Mouse (Mus musculus) T-helper 17 cell (primary cell): ENCODE data around the gene Pmpcb.

Experiments
- in situ Hi-C, 2 experiments: fragments of 300-600 bp; cut with MboI, MseI; formaldehyde crosslinking; loops; 1 replicate in 1 of 2; 2 replicates in 1 of 2; pipeline ENCODE4 v1.15.1; 2025; ENCODE audit warnings: high pct_unique_total_duplicates in 2 of 2

The Pmpcb gene

GRCm38 (mm10) chr5:21732177-21732911 is 4.6 kb upstream of the Pmpcb start:
- in situ Hi-C loops = no loop called here

- in situ Hi-C loops = no loop called here
Observed at GRCm38 (mm10) chr5:21732930-21733329, 4.0 kb upstream of the Pmpcb start.

- in situ Hi-C loops = loop anchor here in 1 of 2 experiments (5.0 kb wide), 1 partner anchor 78 kb away; no protein-coding TSS in a partner anchor
Observed at GRCm38 (mm10) chr5:21735100-21735499, 1.8 kb upstream of the Pmpcb start.

- in situ Hi-C loops = loop anchor here in 1 of 2 experiments (5.0 kb wide), 1 partner anchor 78 kb away; no protein-coding TSS in a partner anchor
Observed at GRCm38 (mm10) chr5:21735584-21735983, 1.4 kb upstream of the Pmpcb start.

- in situ Hi-C loops = loop anchor here in 1 of 2 experiments (5.0 kb wide), 1 partner anchor 79 kb away; no protein-coding TSS in a partner anchor
Observed at GRCm38 (mm10) chr5:21736046-21736445, 895 bp upstream of the Pmpcb start.

GRCm38 (mm10) chr5:21737620-21738019 is 679 bp downstream of the Pmpcb start:
- in situ Hi-C loops = loop anchor here in 1 of 2 experiments (5.0 kb wide), 1 partner anchor 80 kb away; no protein-coding TSS in a partner anchor

GRCm38 (mm10) chr5:21739120-21739519 is 2.2 kb downstream of the Pmpcb start:
- in situ Hi-C loops = loop anchor here in 1 of 2 experiments (5.0 kb wide), 1 partner anchor 82 kb away; no protein-coding TSS in a partner anchor

GRCm38 (mm10) chr5:21739881-21740280 is 2.9 kb downstream of the Pmpcb start:
- in situ Hi-C loops = loop anchor here in 1 of 2 experiments (5.0 kb wide), 1 partner anchor 83 kb away; no protein-coding TSS in a partner anchor

GRCm38 (mm10) chr5:21743606-21744005 is 6.7 kb downstream of the Pmpcb start:
- in situ Hi-C loops = no loop called here

- in situ Hi-C loops = loop anchor here in 1 of 2 experiments (5.0 kb wide), 1 partner anchor 38 kb away; no protein-coding TSS in a partner anchor
Observed at GRCm38 (mm10) chr5:21744651-21745050, 7.7 kb downstream of the Pmpcb start.

- in situ Hi-C loops = loop anchor here in 1 of 2 experiments (5.0 kb wide), 1 partner anchor 36 kb away; no protein-coding TSS in a partner anchor
Observed at GRCm38 (mm10) chr5:21745966-21746365, 9.0 kb downstream of the Pmpcb start.

GRCm38 (mm10) chr5:21768506-21768905 is 31.6 kb downstream of the Pmpcb start:
- in situ Hi-C loops = no loop called here

GRCm38 (mm10) chr5:21769841-21770240 is 32.9 kb downstream of the Pmpcb start:
- in situ Hi-C loops = no loop called here

GRCm38 (mm10) chr5:21776491-21776890 is 39.5 kb downstream of the Pmpcb start:
- in situ Hi-C loops = loop anchor here (25.0 kb wide), 3 partner anchors 761 to 2011 kb away; partner anchors contain the start of genes Pus7 (in 1 of the 2) and Rint1 (in 1 of the 2)

- in situ Hi-C loops = loop anchor here (5.0 to 25.0 kb wide), 4 partner anchors 37 to 2003 kb away; partner anchors contain the start of genes Pus7 (in 1 of the 2) and Rint1 (in 1 of the 2)
Observed at GRCm38 (mm10) chr5:21784161-21785052, 47.5 kb downstream of the Pmpcb start.

- in situ Hi-C loops = loop anchor here (25.0 kb wide), 3 partner anchors 752 to 2002 kb away; partner anchors contain the start of genes Pus7 (in 1 of the 2) and Rint1 (in 1 of the 2)
Observed at GRCm38 (mm10) chr5:21785053-21785452, 48.1 kb downstream of the Pmpcb start, which contains the start of the genes Dnajc2 and Psmc2. Dnajc2 (minus strand) TSS chr5:21785251. Psmc2 (plus strand) TSS chr5:21785283.

- in situ Hi-C loops = loop anchor here (25.0 kb wide), 3 partner anchors 752 to 2002 kb away; partner anchors contain the start of genes Pus7 (in 1 of the 2) and Rint1 (in 1 of the 2)
Observed at GRCm38 (mm10) chr5:21785776-21786175, 48.8 kb downstream of the Pmpcb start.

GRCm38 (mm10) chr5:21786258-21787185 is 49.6 kb downstream of the Pmpcb start:
- in situ Hi-C loops = loop anchor here (25.0 kb wide), 3 partner anchors 751 to 2001 kb away; partner anchors contain the start of genes Pus7 (in 1 of the 2) and Rint1 (in 1 of the 2)
